Mouse (Mus musculus) embryo, embryonic 10.5 days (tissue): Measurements from ENCODE around the gene Cers5.

ENCODE experiments used
- DNase-seq: peaks from one replicate; pipeline ENCODE4 v3.0.0-alpha.2; 2015; ENCODE audit warnings: low spot score

Cers5 gene

GRCm38 (mm10) chr15:99725341-99726155 lies 47.1 kb downstream of the Cers5 start, which contains the start of gene Cox14:
Gene Cox14, plus strand, starts transcription at chr15:99725618.
- peak; percentile 99 for DNase-seq

GRCm38 (mm10) chr15:99724292-99725021 lies 48.2 kb downstream of the Cers5 start:
- DNase-seq: peak; percentile 86

GRCm38 (mm10) chr15:99723515-99724291 lies 49.0 kb downstream of the Cers5 start:
- DNase-seq: peak; percentile 63

DNA sequence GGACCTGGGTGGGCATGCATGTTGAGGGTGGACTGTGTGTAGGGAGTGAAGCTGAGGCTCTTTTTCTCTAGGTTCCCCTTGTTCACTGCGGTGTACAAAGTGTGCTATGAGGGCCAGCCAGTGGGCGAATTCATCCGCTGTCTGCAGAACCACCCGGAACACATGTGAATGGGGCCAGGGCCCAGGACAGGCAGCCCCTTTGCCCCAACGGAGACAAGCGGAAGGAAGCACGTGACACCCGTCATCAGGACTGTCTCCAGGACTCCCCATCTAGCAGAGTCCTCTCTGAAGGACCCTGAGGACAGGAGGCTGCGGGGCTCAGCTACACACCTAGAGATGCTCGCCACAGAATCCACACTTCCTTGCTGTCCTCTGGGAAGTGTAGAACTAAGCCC lies 49.6 kb downstream of the Cers5 start:
- DNase-seq: no peak

DNA sequence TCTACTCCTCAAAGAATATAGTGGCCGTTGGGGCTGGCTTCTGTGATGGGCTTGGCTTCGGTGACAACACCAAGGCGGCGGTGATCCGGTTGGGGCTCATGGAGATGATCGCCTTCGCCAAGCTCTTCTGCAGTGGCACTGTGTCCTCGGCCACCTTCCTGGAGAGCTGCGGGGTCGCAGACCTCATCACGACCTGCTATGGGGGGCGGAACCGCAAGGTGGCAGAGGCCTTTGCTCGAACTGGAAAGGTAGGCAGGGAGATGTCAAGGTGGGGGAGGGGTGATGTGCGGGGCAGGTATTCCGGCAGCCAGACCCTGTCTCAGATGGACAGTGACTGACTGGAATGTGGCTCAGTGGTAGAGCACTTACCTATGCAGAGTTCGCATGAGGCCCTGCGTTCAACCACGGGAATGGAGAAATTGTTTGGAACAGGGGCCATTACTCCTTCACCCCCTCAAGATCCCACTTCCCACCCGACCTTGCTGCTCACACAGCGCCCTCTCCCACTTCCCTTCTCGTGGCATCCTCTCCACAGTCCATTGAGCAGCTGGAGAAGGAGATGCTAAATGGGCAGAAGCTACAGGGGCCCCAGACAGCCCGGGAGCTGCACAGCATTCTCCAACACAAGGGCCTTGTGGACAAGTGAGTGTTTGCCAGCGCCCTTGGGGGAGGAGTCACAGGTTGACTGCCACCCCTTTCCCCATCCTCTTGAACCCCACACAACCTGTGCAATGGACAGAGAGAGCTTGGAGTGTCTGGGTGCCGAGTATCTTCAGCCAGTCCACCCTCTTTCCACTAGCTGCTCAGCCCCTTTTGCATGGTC lies 50.6 kb downstream of the Cers5 start:
- DNase-seq: no peak

DNA sequence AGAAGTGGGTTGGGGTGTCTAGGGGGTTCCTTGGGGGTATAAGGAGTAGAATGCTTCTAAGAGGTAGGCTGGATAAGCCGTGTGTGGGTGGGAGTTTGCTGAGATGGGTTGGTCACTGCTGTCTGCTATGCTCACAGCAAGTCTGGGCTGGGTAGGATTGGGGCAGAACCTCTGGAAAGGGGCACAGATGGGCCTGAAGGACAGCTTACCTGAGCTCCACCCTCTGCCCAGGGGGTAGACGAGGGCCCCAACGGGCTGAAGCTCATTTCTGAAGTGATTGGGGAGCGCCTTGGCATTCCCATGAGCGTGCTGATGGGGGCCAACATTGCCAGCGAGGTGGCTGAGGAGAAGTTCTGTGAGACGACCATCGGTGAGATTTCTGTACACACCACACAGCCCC lies 52.8 kb downstream of the Cers5 start:
- DNase-seq: no peak

DNA sequence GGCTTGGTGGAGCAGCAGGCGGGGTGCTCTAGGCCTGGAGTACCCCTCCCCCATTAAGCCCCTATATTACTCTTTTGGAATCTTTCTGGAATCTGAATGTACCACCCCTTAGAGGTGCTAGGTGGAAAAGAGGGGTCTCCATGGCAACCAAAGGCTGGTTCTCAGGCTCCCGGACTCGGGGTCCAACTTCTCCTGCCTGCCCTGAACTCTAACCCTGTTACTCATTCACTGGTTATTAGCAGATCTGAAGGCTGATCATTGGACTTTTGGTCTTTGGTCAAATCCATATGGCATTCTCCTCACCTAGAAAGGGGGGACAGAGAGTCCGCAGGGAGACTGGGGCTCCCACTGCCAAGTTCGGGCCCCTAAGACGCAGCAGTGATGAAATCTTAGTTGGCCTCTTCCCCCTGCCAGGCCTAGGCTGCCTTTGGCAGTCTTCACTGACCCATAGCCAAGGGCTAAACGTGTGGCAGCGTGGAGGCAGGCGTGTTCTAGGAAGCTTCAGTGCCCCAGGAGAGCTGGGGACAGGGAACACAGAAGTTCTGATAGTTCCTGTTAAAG lies 54.1 kb downstream of the Cers5 start:
- DNase-seq: no peak

GRCm38 (mm10) chr15:99717386-99718334 lies 55.0 kb downstream of the Cers5 start, which contains the start of gene Gpd1:
Gene Gpd1, plus strand, starts transcription at chr15:99717515.
- DNase-seq: no peak

DNA sequence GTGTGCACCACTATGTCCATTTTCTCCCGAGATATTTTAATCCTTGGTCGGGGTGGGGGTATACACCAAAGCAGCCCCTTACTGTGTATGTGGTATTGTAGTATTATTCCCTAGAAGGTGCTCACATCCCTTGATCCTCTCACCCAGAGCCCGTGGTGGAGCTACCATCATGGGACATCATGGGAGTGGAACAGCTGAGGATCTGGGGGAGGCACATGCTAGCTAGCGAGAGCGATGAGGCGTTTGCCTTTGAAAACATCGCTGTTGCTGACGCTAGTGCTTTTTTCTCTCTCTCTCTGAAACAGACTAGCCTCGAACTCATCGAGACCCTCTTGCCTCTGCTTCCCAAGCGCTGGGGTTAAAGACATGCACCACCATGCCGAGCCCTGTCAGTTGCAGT lies 55.9 kb downstream of the Cers5 start:
- DNase-seq: no peak

- no peak for DNase-seq
Measured at GRCm38 (mm10) chr15:99715982-99716746, 56.5 kb downstream of the Cers5 start.

DNA sequence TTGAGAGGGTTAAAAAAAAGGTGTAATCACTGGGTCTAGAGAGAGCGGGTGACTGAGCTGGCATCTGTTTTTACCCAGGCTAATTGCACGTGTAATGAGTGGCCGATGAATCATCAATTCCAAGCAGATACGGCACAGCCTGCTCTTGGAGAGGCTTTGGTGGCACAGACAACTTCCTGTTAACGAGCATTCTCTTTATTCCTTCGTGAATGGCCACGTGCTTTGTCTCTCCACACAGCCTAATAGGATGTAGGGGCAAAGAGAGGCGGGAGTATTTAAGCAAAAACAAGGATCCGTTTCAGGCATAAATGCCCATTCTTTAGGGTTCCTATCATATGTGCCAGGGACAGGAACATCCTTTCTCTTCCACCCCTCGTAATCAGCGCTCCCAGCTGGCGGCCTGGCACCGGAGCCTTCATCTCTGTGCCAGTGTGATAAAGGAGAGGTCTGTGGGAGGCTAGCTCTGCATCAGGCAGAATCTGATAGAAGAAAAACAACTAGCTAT lies 57.3 kb downstream of the Cers5 start:
- DNase-seq: no peak

GRCm38 (mm10) chr15:99714858-99715257 lies 57.8 kb downstream of the Cers5 start:
- peak; percentile 89 for DNase-seq

DNA sequence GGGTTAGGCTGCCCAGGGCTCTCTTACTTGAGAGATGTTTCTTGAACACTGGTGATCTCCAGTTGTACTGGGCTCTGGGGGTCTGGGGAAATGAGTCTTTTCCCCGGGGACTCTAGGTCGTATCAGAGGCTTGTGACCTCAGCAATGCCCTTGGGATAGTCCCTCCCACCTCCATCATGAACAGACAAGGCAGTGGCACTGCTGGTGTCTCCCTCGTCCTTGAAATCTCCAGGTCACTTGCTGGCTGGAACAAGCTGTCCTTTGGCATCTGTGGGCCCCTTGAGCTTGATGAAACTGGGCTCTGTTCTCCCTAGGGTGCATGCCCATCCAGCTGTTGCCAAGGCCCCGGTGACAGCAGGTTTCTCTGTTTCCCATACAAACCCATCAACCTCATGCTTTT lies 58.5 kb downstream of the Cers5 start:
- no peak for DNase-seq

DNA sequence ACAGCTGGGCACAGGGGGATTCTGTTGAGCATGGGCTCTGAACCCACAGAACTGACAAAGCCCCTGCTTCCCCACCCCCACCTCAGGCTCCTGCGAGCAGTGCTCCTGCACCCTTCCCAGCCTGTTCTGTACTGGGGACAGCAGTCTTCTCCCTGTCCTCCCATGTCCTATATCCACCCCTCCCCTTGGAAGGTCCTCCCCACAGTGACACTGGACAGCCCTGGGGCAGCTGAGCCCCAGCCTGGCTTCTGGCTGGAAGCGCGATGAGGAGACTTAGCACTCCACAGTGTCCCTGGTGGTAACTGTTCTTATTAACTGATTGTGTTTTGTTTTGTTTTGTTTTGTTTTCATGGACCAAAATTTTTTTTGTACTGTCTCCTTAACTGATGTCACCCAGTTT lies 59.1 kb downstream of the Cers5 start:
- no peak for DNase-seq

DNA sequence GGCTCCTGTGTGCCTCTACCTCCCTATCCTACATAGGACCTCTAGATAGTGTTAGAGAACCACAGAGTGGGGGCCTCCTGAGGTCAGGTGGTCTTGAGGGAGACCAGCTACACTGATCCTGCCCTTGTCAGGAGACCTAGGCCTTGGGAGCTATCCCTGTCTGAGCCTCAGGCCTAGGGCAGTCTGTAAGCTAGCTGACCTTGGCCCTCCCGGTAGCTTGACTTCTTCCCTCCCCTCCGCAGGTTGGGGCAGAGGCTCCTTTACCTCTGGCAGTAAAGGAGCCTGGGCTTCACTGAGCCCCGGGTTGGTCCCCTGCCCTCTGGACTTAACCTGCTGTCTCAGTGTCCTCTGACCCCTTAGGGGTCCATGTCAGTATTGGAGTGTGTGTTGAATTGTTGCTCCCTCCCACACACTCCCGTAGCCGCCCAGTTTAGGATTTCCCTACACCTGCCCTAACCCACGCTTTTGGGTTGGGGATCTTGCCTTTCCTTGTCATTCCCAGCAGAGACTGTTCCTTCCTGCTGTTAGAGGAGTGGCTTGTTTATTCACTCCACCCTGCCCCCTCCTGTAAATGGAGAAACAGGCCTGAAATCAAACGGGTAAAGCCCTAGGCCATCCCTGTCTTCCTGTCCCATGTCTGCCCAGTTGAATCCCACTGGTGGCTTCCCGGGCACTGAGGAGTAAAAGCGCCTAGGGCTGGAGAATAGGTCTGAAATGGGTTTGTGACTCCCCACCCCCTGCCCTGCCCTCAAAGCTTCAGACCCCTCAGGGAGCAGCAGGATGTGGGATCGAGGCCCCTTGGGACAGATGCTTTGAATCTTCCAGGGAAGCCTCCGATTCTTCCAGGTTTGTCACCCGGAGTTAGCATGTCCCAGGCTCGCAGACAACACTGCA lies 59.8 kb downstream of the Cers5 start:
- DNase-seq: no peak

GRCm38 (mm10) chr15:99711491-99711890 lies 61.2 kb downstream of the Cers5 start:
- no peak for DNase-seq

GRCm38 (mm10) chr15:99710221-99711190 lies 62.2 kb downstream of the Cers5 start:
- no peak for DNase-seq
